Mouse (Mus musculus) ovary, postnatal 14 days (tissue): ENCODE measurements around the gene Exph5.

Experiments
- DNase-seq: peaks from one replicate; pipeline ENCODE4 v3.0.0; 2022; ENCODE audit warnings: low spot score

Gene Exph5

GRCm38 (mm10) chr9:53408548-53408947 is 107.1 kb downstream of the Exph5 start:
- no peak for DNase-seq

DNA sequence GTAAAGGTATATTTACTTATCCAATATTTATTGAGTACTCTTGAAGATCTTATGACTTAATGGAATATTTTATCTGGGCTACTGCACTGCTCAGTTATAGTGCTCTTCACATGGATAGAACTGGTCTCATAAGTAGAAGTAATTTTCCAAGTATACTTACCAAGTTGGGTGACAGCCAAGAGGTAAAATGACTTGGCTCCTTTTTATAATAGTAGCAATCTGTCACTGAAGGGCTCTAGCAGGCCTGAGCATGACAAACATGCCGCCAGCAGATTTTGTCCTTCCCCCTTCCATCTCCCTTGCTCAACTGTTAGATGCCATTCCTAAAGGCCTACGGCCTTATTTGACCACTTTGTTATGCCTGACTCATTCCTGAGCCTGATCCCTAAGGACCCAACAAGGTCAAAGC is 107.5 kb downstream of the Exph5 start:
- no peak for DNase-seq

DNA sequence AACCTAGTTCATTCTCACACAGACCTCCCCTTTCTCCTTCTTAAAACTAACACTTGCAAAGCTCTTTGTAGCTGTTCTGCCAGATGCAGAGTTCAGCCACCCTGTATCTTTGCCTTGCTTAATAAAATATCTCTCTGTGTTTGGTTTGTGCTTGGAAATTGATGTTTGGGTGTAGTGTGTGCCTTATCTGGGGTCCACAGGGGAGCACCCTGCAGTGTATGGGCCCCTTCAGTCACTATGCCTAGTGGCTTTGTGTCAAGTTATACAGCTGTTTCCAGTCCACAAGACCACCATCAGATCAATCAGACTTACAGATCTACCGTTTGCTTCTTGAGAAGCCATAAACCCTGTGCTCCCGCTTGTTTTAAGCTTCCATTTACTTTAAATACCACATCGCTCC is 108.0 kb downstream of the Exph5 start:
- DNase-seq: no peak

GRCm38 (mm10) chr9:53422133-53422896 is 120.8 kb downstream of the Exph5 start:
- DNase-seq: no peak

GRCm38 (mm10) chr9:53426726-53427125 is 125.3 kb downstream of the Exph5 start:
- no peak for DNase-seq
